Mouse (Mus musculus): ENCODE results near the gene Scg3. TPM values are rescaled to one million over a fixed set of nuclear protein-coding genes. Genes with fewer than 3 reads are reported as not detected.
"Not testable (repeated sequence)": the region's sequence is repeated elsewhere in the genome, so short reads cannot be mapped to it uniquely, and the experiment has no call there.

The Scg3 gene
- polyA plus RNA-seq, 1 experiment from 2014 or later = 4.1 TPM

- peak within 1 kb of the TSS; percentile 91 for H3K27ac ChIP-seq (replicated peaks)
- H3K4me1 ChIP-seq = peaks cover 7% of the 10 kb centered on the region
- H3K4me2 ChIP-seq (replicated peaks) = peak within 1 kb of the TSS; percentile 74
- peak within 1 kb of the TSS; percentile 80 for H3K9ac ChIP-seq
- WGBS = under 1% methylated on average over 94 of the region's 94 CpGs
- H3K27me3 ChIP-seq = no peaks in the 10 kb centered on the region
- peak; percentile 89 for ATAC-seq (ENCODE audit: insufficient number of reproducible peaks, low FRiP score, low TSS enrichment, low read depth)
- H3K4me3 ChIP-seq (replicated peaks) = peak within 1 kb of the TSS; percentile 79
- no peaks in the 10 kb centered on the region for H3K9me3 ChIP-seq (replicated peaks)
- no peaks in the 10 kb centered on the region for H3K36me3 ChIP-seq
These were observed 58.1 kb downstream of the Scg3 start, which contains the start of gene Lysmd2 for GRCm38 (mm10) chr9:75625556-75626307. TSS of gene Lysmd2 (plus strand) at chr9:75625741.

- H3K4me2 ChIP-seq (replicated peaks) = peak overlapping the region; percentile 74
- H3K36me3 ChIP-seq = no peaks in the 10 kb centered on the region
- peak overlapping the region; percentile 79 for H3K4me3 ChIP-seq (replicated peaks)
- no peak for ATAC-seq (ENCODE audit: insufficient number of reproducible peaks, low FRiP score, low TSS enrichment, low read depth)
- no peaks in the 10 kb centered on the region for H3K9me3 ChIP-seq (replicated peaks)
- H3K27me3 ChIP-seq = no peaks in the 10 kb centered on the region
- 17% methylated on average over 18 of the region's 18 CpGs for WGBS
- peak overlapping the region; percentile 80 for H3K9ac ChIP-seq
- peaks cover 7% of the 10 kb centered on the region for H3K4me1 ChIP-seq
- H3K27ac ChIP-seq (replicated peaks) = peak overlapping the region; percentile 91
These were observed 58.8 kb downstream of the Scg3 start for GRCm38 (mm10) chr9:75624983-75625555.

- Histone ChIP-seq H3K4me3 (replicated peaks) (no peak overlapping the region), H3K27me3 (no peaks in the 10 kb centered on the region), H3K4me1 (0 out of 2 replicates have a peak, but pooled peaks cover under 1% of the 10 kb centered on the region), H3K36me3 (no peaks in the 10 kb centered on the region), H3K9ac (no peak overlapping the region), H3K27ac (replicated peaks) (no peak overlapping the region), H3K9me3 (replicated peaks) (no peaks in the 10 kb centered on the region), H3K4me2 (replicated peaks) (no peak overlapping the region)
- no peak for ATAC-seq (ENCODE audit: insufficient number of reproducible peaks, low FRiP score, low TSS enrichment, low read depth)
- WGBS = 83% methylated on average over 3 of the region's 3 CpGs
These were observed 62.4 kb downstream of the Scg3 start for GRCm38 (mm10) chr9:75621428-75621827.

GRCm38 (mm10) chr9:75619761-75620160, 64.1 kb downstream of the Scg3 start:
- not testable (repeated sequence) for H3K9ac ChIP-seq; H3K4me1 ChIP-seq; H3K36me3 ChIP-seq; ATAC-seq (ENCODE audit: insufficient number of reproducible peaks, low FRiP score, low TSS enrichment, low read depth); H3K4me2 ChIP-seq (replicated peaks); H3K27me3 ChIP-seq; H3K9me3 ChIP-seq (replicated peaks); H3K4me3 ChIP-seq (replicated peaks); H3K27ac ChIP-seq (replicated peaks)
- 98% methylated on average over 2 of the region's 2 CpGs for WGBS

- no peaks in the 10 kb centered on the region for H3K27me3 ChIP-seq
- no peak overlapping the region for H3K4me3 ChIP-seq (replicated peaks)
- H3K9ac ChIP-seq = no peak overlapping the region
- no peaks in the 10 kb centered on the region for H3K4me1 ChIP-seq
- 71% methylated on average over 6 of the region's 6 CpGs for WGBS
- H3K9me3 ChIP-seq (replicated peaks) = no peaks in the 10 kb centered on the region
- no peak for ATAC-seq (ENCODE audit: insufficient number of reproducible peaks, low FRiP score, low TSS enrichment, low read depth)
- H3K36me3 ChIP-seq = no peaks in the 10 kb centered on the region
- no peak overlapping the region for H3K4me2 ChIP-seq (replicated peaks)
- H3K27ac ChIP-seq (replicated peaks) = no peak overlapping the region
These were observed 64.9 kb downstream of the Scg3 start for GRCm38 (mm10) chr9:75618836-75619400.

- WGBS = 63% methylated on average over 3 of the region's 3 CpGs
- H3K27me3 ChIP-seq = no peaks in the 10 kb centered on the region
- ATAC-seq (ENCODE audit: insufficient number of reproducible peaks, low FRiP score, low TSS enrichment, low read depth) = no peak
- no peaks in the 10 kb centered on the region for H3K4me1 ChIP-seq
- no peak overlapping the region for H3K4me2 ChIP-seq (replicated peaks)
- H3K9me3 ChIP-seq (replicated peaks) = no peaks in the 10 kb centered on the region
- no peak overlapping the region for H3K9ac ChIP-seq
- H3K27ac ChIP-seq (replicated peaks) = no peak overlapping the region
- no peak overlapping the region for H3K4me3 ChIP-seq (replicated peaks)
- H3K36me3 ChIP-seq = no peaks in the 10 kb centered on the region
These were observed 67.3 kb downstream of the Scg3 start for GRCm38 (mm10) chr9:75616560-75616959.

- WGBS = under 1% methylated on average over 74 of the region's 74 CpGs
- Histone ChIP-seq H3K27ac (replicated peaks) (no peak within 1 kb of the TSS), H3K4me1 (0 out of 2 replicates have a peak, but pooled peaks cover 8% of the 10 kb centered on the region)
These were observed 73.0 kb downstream of the Scg3 start, which contains the start of gene Tmod2 for GRCm38 (mm10) chr9:75610571-75611493. TSS of gene Tmod2 (minus strand) at chr9:75611325.

GRCm38 (mm10) chr9:75609965-75610364, 73.9 kb downstream of the Scg3 start:
- H3K9ac ChIP-seq = no peak overlapping the region
- peak overlapping the region; percentile 72 for H3K4me3 ChIP-seq (replicated peaks)
- no peak overlapping the region for H3K27ac ChIP-seq (replicated peaks)
- 15% methylated on average over 16 of the region's 16 CpGs for WGBS
- H3K4me2 ChIP-seq (replicated peaks) = peak overlapping the region; percentile 93
- H3K4me1 ChIP-seq = 0 out of 2 replicates have a peak, but pooled peaks cover 8% of the 10 kb centered on the region
- peaks cover 4% of the 10 kb centered on the region for H3K27me3 ChIP-seq
- no peak for ATAC-seq (ENCODE audit: insufficient number of reproducible peaks, low FRiP score, low TSS enrichment, low read depth)
- no peaks in the 10 kb centered on the region for H3K9me3 ChIP-seq (replicated peaks)
- no peaks in the 10 kb centered on the region for H3K36me3 ChIP-seq

More at GRCm38 (mm10) chr9:75610571-75611493, 73.0 kb downstream of the Scg3 start, which contains the start of gene Tmod2:
- H3K27me3 ChIP-seq = peaks cover 4% of the 10 kb centered on the region
- peak within 1 kb of the TSS; percentile 27 for H3K9ac ChIP-seq
- peak; percentile 83 for ATAC-seq (ENCODE audit: insufficient number of reproducible peaks, low FRiP score, low TSS enrichment, low read depth)
- peak within 1 kb of the TSS; percentile 93 for H3K4me2 ChIP-seq (replicated peaks)
- peak within 1 kb of the TSS; percentile 72 for H3K4me3 ChIP-seq (replicated peaks)
- no peaks in the 10 kb centered on the region for H3K36me3 ChIP-seq
- H3K9me3 ChIP-seq (replicated peaks) = no peaks in the 10 kb centered on the region

- H3K27me3 ChIP-seq = peaks cover 4% of the 10 kb centered on the region
These were observed 74.4 kb downstream of the Scg3 start for GRCm38 (mm10) chr9:75609505-75609904.

GRCm38 (mm10) chr9:75607496-75607895, 76.4 kb downstream of the Scg3 start:
- ATAC-seq (ENCODE audit: insufficient number of reproducible peaks, low FRiP score, low TSS enrichment, low read depth) = no peak
- no peak overlapping the region for H3K4me3 ChIP-seq (replicated peaks)
- H3K27ac ChIP-seq (replicated peaks) = no peak overlapping the region
- no peaks in the 10 kb centered on the region for H3K36me3 ChIP-seq
- peaks cover 4% of the 10 kb centered on the region for H3K27me3 ChIP-seq
- no peak overlapping the region for H3K9ac ChIP-seq
- WGBS = 89% methylated on average over 4 of the region's 4 CpGs
- H3K9me3 ChIP-seq (replicated peaks) = no peaks in the 10 kb centered on the region
- no peak overlapping the region for H3K4me2 ChIP-seq (replicated peaks)
- 0 out of 2 replicates have a peak, but pooled peaks cover 8% of the 10 kb centered on the region for H3K4me1 ChIP-seq

More at GRCm38 (mm10) chr9:75609505-75609904, 74.4 kb downstream of the Scg3 start:
- H3K4me2 ChIP-seq (replicated peaks) = no peak overlapping the region
- no peak for ATAC-seq (ENCODE audit: insufficient number of reproducible peaks, low FRiP score, low TSS enrichment, low read depth)
- WGBS = 55% methylated on average over 1 of the region's 1 CpGs
- no peak overlapping the region for H3K4me3 ChIP-seq (replicated peaks)
- no peak overlapping the region for H3K9ac ChIP-seq
- H3K27ac ChIP-seq (replicated peaks) = no peak overlapping the region
- no peaks in the 10 kb centered on the region for H3K9me3 ChIP-seq (replicated peaks)
- H3K36me3 ChIP-seq = no peaks in the 10 kb centered on the region
- H3K4me1 ChIP-seq = 0 out of 2 replicates have a peak, but pooled peaks cover 8% of the 10 kb centered on the region
